Mouse (Mus musculus) cerebellum, adult 2 months (tissue): ENCODE measurements around the gene Upk1a.

Source experiments
- CTCF ChIP-seq: fragments of 200-500 bp; IDR thresholded peaks from 2 replicates; pipeline ENCODE4 v1.5.1; 2011; ENCODE audit warnings: low read depth, mild to moderate bottlenecking, control low read depth, low read length, moderate library complexity, borderline replicate concordance; ENCODE audit not compliant: insufficient read depth
- POLR2A ChIP-seq: fragments of 200-500 bp; IDR thresholded peaks from 2 replicates; pipeline ENCODE4 v1.6.1; 2011; ENCODE audit warnings: low read length, control low read depth, borderline replicate concordance; ENCODE audit not compliant: insufficient read depth

- no peak for TF ChIP-seq CTCF
- TF ChIP-seq POLR2A = peak; percentile 61; the same call in 1 of the 2 replicates
These were observed 49.3 kb downstream of the Upk1a start, which contains the start of the genes U2af1l4, Gm49396 and Psenen for GRCm38 (mm10) chr7:30563117-30563905.
